Mouse (Mus musculus) ES-E14 (cell line): ENCODE measurements around the gene Myf6.

ENCODE experiments used
- CHD2 ChIP-seq: IDR thresholded peaks from 2 replicates; pipeline ENCODE4 v1.6.1; 2014; ENCODE audit warnings: mild to moderate bottlenecking, low read depth, low read length, inconsistent platforms
- HCFC1 ChIP-seq: IDR thresholded peaks from 2 replicates; pipeline ENCODE4 v1.6.1; 2012; ENCODE audit warnings: low read length, inconsistent platforms, borderline replicate concordance; ENCODE audit not compliant: insufficient read depth
- MAFK ChIP-seq: IDR thresholded peaks from 2 replicates; pipeline ENCODE4 v1.6.1; 2014; ENCODE audit warnings: mild to moderate bottlenecking, low read depth, low read length, inconsistent platforms; ENCODE audit not compliant: insufficient read depth
- ZC3H11A ChIP-seq: IDR thresholded peaks from 2 replicates; pipeline ENCODE4 v1.6.1; 2012; ENCODE audit warnings: low read depth, mild to moderate bottlenecking, inconsistent platforms, low read length, borderline replicate concordance
- ZNF384 ChIP-seq: IDR thresholded peaks from 2 replicates; pipeline ENCODE4 v1.6.1; 2012; ENCODE audit warnings: low read depth, low read length, inconsistent platforms

DNA sequence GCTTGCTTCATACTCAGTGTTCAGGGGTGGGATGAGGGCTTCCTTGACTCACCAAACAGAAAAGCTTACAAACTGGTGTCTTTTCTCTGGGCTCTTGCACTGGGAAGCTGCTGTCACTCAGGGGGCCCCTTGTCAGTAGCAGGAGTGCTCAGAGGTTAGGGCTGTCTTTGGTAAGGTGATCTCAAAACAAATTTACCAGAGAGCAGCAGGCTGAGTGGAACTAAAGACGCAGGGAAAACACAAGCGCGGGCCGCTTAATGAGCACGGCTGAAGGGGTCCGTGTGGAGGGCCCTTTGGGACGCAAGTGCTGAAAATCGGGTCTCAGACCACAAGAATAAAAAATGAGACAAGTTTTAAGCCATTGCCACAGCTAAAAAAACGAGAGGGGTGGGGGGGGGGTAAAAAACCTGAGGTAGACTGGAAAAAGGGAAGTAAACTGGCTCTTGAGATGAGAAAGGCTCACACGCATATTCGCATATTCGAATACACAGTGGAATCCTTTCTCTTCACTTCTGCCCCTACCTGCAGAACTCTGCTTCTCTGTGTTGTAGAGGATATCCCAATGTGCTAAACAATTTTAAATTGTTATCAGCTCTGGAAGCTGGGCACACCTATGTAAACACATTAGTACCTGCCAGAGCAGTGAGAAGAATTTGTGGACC lies 5.8 kb downstream of the Myf6 start:
- no peak for TF ChIP-seq HCFC1
- TF ChIP-seq CHD2, result no peak
- no peak for TF ChIP-seq MAFK
- TF ChIP-seq ZC3H11A, result no peak
- no peak for TF ChIP-seq ZNF384
